Comparison of ENCODE assay signal across 15 mouse cellular contexts in genomic region chr11:44897140-44897665, GRCm38 (mm10).
DNase-seq lines count a peak whose midpoint lies in the region; ATAC-seq and TF ChIP-seq lines count a peak whose summit lies in the region.
"Had no signal": no experiment of that assay in that cellular context is flagged by ENCODE, and none has a peak within 500 bp of the region (broad histone marks: within the 10 kb centered on the region; RNA-seq: fewer than 3 reads in every experiment).

No protein-coding gene starts in this region.

- TF ChIP-seq CTCF in kidney, adult 2 months (conservative IDR thresholded peaks at IDR 0.05; ENCODE audit: insufficient read depth, insufficient read length, low read depth, low read length): no peak
- TF ChIP-seq CTCF in brain, embryonic 14.5 days (IDR thresholded peaks at IDR 0.05; ENCODE audit: borderline replicate concordance, extremely low read depth, insufficient read depth, insufficient read length): no peak

- DNase-seq in kidney, adult 2 months: peak; percentile 20
- peak; percentile 25 for DNase-seq in brain, embryonic 14.5 days (ENCODE audit: low read depth)
- peak; percentile 80 to 85 for DNase-seq in heart, adult 9 months (ENCODE audit: low spot score in 2 of 2)
- DNase-seq in ovary, postnatal 10 days (ENCODE audit: low spot score): no peak
- DNase-seq in T-cell, adult 2 months (ENCODE audit: low spot score): no peak
- DNase-seq: adrenal gland, adult 8-10 months; B cell, adult 2 months; lung, adult 2 months; retina, postnatal 1 day had no signal

- no peak overlapping the region for H3K27ac ChIP-seq in kidney, adult 2 months (ENCODE audit: insufficient read depth, low read depth, low read length)
- H3K27ac ChIP-seq in kidney, embryonic 14.5 days (ENCODE audit: low read depth, low read length): no peak overlapping the region
- H3K27ac ChIP-seq: left cerebral cortex, adult 2 months had no signal

- no peak for ATAC-seq in kidney, embryonic 14.5 days (ENCODE audit: low FRiP score, low TSS enrichment)
- peak; percentile 46 to 65; a peak in 3 of 4 replicates for ATAC-seq in hematopoietic stem cell, adult 5-6 weeks (replicated peaks in 1 of 2; ENCODE audit: insufficient read depth in 1 of 2, low FRiP score in 2 of 2, low TSS enrichment in 1 of 2, low read depth in 1 of 2, poor library complexity in 2 of 2, severe bottlenecking in 2 of 2)
- no peak for ATAC-seq in erythroblast, adult 5-6 weeks (replicated peaks; ENCODE audit: low FRiP score, poor library complexity, severe bottlenecking)
- ATAC-seq: inflammation-experienced regulatory T-cells, adult 6 months had no signal

- TF ChIP-seq POLR2A in kidney, adult 2 months (IDR thresholded peaks at IDR 0.05; ENCODE audit: low read depth, low read length): no peak
- no peak for TF ChIP-seq POLR2A in brain, embryonic 14.5 days (IDR thresholded peaks at IDR 0.05; ENCODE audit: borderline replicate concordance, extremely low read depth, insufficient read depth, insufficient read length, poor library complexity, severe bottlenecking)

- no peak overlapping the region for H3K9ac ChIP-seq in kidney, embryonic 14.5 days (ENCODE audit: low read depth, low read length)

- no peak overlapping the region for H3K4me3 ChIP-seq in kidney, adult 2 months (ENCODE audit: insufficient read depth, low read depth, low read length)
- no peak overlapping the region for H3K4me3 ChIP-seq in kidney, embryonic 14.5 days (ENCODE audit: low read length)
- H3K4me3 ChIP-seq: erythroblast, embryonic 14.5 days; left cerebral cortex, adult 2 months had no signal

- WGBS in kidney, adult 2 months: 64% methylated on average over 10 of the region's 10 CpGs
- WGBS in kidney, embryonic 14.5 days: 75% methylated on average over 10 of the region's 10 CpGs

- H3K27me3 ChIP-seq in kidney, adult 2 months (replicated peaks; ENCODE audit: control insufficient read depth, insufficient read depth, low read length): no peaks in the 10 kb centered on the region
- H3K27me3 ChIP-seq in kidney, embryonic 14.5 days (ENCODE audit: control insufficient read depth, insufficient read depth, low read length): no peaks in the 10 kb centered on the region

- no peaks in the 10 kb centered on the region for H3K4me1 ChIP-seq in kidney, adult 2 months (ENCODE audit: control insufficient read depth, insufficient read depth, low read length)
- no peaks in the 10 kb centered on the region for H3K4me1 ChIP-seq in kidney, embryonic 14.5 days (ENCODE audit: control insufficient read depth, insufficient read depth, low read length)

- H3K4me2 ChIP-seq in kidney, embryonic 14.5 days (replicated peaks; ENCODE audit: low read depth, low read length): no peak overlapping the region

- no peaks in the 10 kb centered on the region for H3K9me3 ChIP-seq in kidney, embryonic 14.5 days (ENCODE audit: control insufficient read depth, low read length)

- no peaks in the 10 kb centered on the region for H3K36me3 ChIP-seq in kidney, adult 2 months (ENCODE audit: control insufficient read depth, insufficient read depth, low read length)
- no peaks in the 10 kb centered on the region for H3K36me3 ChIP-seq in kidney, embryonic 14.5 days (ENCODE audit: control insufficient read depth, insufficient read depth, low read length)

Comparison
In these comparisons a context has a peak if more than half of its experiments do, and no peak if none do; other contexts are left out.
1. DNase-seq: peak in kidney, adult 2 months (single experiment), brain, embryonic 14.5 days (single experiment) and heart, adult 9 months (2 of 2); none in ovary, postnatal 10 days (single experiment) and T-cell, adult 2 months (single experiment).
2. ATAC-seq: peak in hematopoietic stem cell, adult 5-6 weeks (2 of 2); none in kidney, embryonic 14.5 days (single experiment) and erythroblast, adult 5-6 weeks (single experiment).